Mouse (Mus musculus) limb, embryonic 13.5 days (tissue): Measurements from ENCODE around the gene Limch1. TPM values are rescaled to one million over a fixed set of nuclear protein-coding genes. Genes with fewer than 3 reads are reported as not detected.

Experiments used
- ATAC-seq: fragments of 200-750 bp; cut with Nextera tagmentation; 2 replicates; pipeline ENCODE4 v1.8.0; 2017; ENCODE audit warnings: low read depth, moderate number of reproducible peaks, moderate TSS enrichment; ENCODE audit not compliant: low FRiP score
- H3K27ac ChIP-seq: fragments of 300-500 bp; sonication (generic); 2 replicates; pipeline ENCODE4 v1.5.1; 2015; ENCODE audit warnings: inconsistent platforms, mild to moderate bottlenecking, moderate library complexity
- H3K27me3 ChIP-seq: fragments of 300-500 bp; sonication (generic); 2 replicates; pipeline ENCODE4 v1.6.1; 2015; ENCODE audit warnings: mild to moderate bottlenecking, inconsistent platforms
- H3K36me3 ChIP-seq: fragments of 300-500 bp; sonication (generic); 2 replicates; pipeline ENCODE4 v1.6.1; 2015; ENCODE audit warnings: inconsistent platforms, mild to moderate bottlenecking, moderate library complexity
- H3K4me1 ChIP-seq: fragments of 300-500 bp; sonication (generic); 2 replicates; pipeline ENCODE4 v1.6.1; 2015; ENCODE audit warnings: inconsistent platforms
- H3K4me2 ChIP-seq: fragments of 300-500 bp; sonication (generic); replicated peaks from 2 replicates; pipeline ENCODE4 v1.6.1; 2015; ENCODE audit warnings: inconsistent platforms, mild to moderate bottlenecking, moderate library complexity
- H3K4me3 ChIP-seq: fragments of 300-500 bp; sonication (generic); 2 replicates; pipeline ENCODE4 v1.5.1; 2015; ENCODE audit warnings: moderate library complexity, mild to moderate bottlenecking, inconsistent platforms
- H3K9ac ChIP-seq: fragments of 300-500 bp; sonication (generic); 2 replicates; pipeline ENCODE4 v1.6.1; 2015; ENCODE audit warnings: mild to moderate bottlenecking, inconsistent platforms
- H3K9me3 ChIP-seq: fragments of 300-500 bp; sonication (generic); 2 replicates; pipeline ENCODE4 v1.6.1; 2016; ENCODE audit warnings: inconsistent platforms
- whole genome bisulfite sequencing: fragments of 180-500 bp; shearing (Covaris S2); methylation state at CpG from one replicate; pipeline ENCODE4 v1.1.7; 2015; 5-methylcytosine and 5-hydroxymethylcytosine counted together
- microRNA-seq: library from miRNA; unstranded; fragments of <30 nt; microRNA quantifications from one replicate; pipeline ENCODE4, GENCODE M21; 2016
- polyA plus RNA-seq: library from polyadenylated mRNA; unstranded; fragments of >200 nt; fragmentation: Nextera tagmentation; extraction: Ambion mirVana; gene quantifications from 2 replicates; pipeline ENCODE4 v1.2.1, GENCODE M21; 2015

The Limch1 gene
- polyA plus RNA-seq, 1 experiment from 2014 or later: 82.0 TPM

GRCm38 (mm10) chr5:67099393-67100271, 354.0 kb downstream of the Limch1 start:
- Histone ChIP-seq H3K36me3 (no peaks in the 10 kb centered on the region), H3K27ac (no peak overlapping the region), H3K9me3 (no peaks in the 10 kb centered on the region), H3K4me3 (no peak overlapping the region), H3K4me2 (no peak overlapping the region), H3K4me1 (peaks cover 21% of the 10 kb centered on the region), H3K9ac (no peak overlapping the region), H3K27me3 (peaks cover 96% of the 10 kb centered on the region)
- ATAC-seq: no peak
- whole genome bisulfite sequencing: under 1% methylated on average over 32 of the region's 32 CpGs

- Histone ChIP-seq H3K4me3 (no peak overlapping the region), H3K4me1 (peaks cover 15% of the 10 kb centered on the region), H3K27me3 (peaks cover 95% of the 10 kb centered on the region), H3K9ac (no peak overlapping the region), H3K4me2 (no peak overlapping the region), H3K9me3 (no peaks in the 10 kb centered on the region), H3K27ac (no peak overlapping the region), H3K36me3 (no peaks in the 10 kb centered on the region)
- under 1% methylated on average over 34 of the region's 34 CpGs for WGBS
- no peak for ATAC-seq
Observed at GRCm38 (mm10) chr5:67100564-67101394, 355.2 kb downstream of the Limch1 start.

- no peak overlapping the region for H3K9ac ChIP-seq
- no peak overlapping the region for H3K4me3 ChIP-seq
- H3K27ac ChIP-seq: no peak overlapping the region
- H3K4me1 ChIP-seq: peaks cover 9% of the 10 kb centered on the region
- no peaks in the 10 kb centered on the region for H3K9me3 ChIP-seq
- no peak overlapping the region for H3K4me2 ChIP-seq
- H3K27me3 ChIP-seq: peaks cover 95% of the 10 kb centered on the region
- peak; percentile 17; the same call in 1 of the 2 replicates for ATAC-seq
- no peaks in the 10 kb centered on the region for H3K36me3 ChIP-seq
- 5% methylated on average over 9 of the region's 9 CpGs for WGBS
Observed at GRCm38 (mm10) chr5:67101395-67101760, 355.8 kb downstream of the Limch1 start.

GRCm38 (mm10) chr5:67101793-67102600, 356.4 kb downstream of the Limch1 start:
- WGBS: 4% methylated on average over 28 of the region's 28 CpGs
- Histone ChIP-seq H3K4me1 (peaks cover 9% of the 10 kb centered on the region), H3K27me3 (peaks cover 95% of the 10 kb centered on the region), H3K9ac (no peak overlapping the region), H3K27ac (no peak overlapping the region), H3K4me2 (no peak overlapping the region), H3K4me3 (no peak overlapping the region), H3K36me3 (no peaks in the 10 kb centered on the region), H3K9me3 (no peaks in the 10 kb centered on the region)
- peak; percentile 13; the same call in 1 of the 2 replicates for ATAC-seq

- Histone ChIP-seq H3K4me2 (no peak overlapping the region), H3K4me1 (peaks cover 9% of the 10 kb centered on the region), H3K9ac (no peak overlapping the region), H3K27ac (no peak overlapping the region), H3K4me3 (no peak overlapping the region), H3K9me3 (no peaks in the 10 kb centered on the region), H3K36me3 (no peaks in the 10 kb centered on the region), H3K27me3 (peaks cover 91% of the 10 kb centered on the region)
- 10% methylated on average over 3 of the region's 3 CpGs for WGBS
- ATAC-seq: no peak
Observed at GRCm38 (mm10) chr5:67103016-67103415, 357.4 kb downstream of the Limch1 start.

GRCm38 (mm10) chr5:67106261-67106660, 360.6 kb downstream of the Limch1 start:
- peaks cover 5% of the 10 kb centered on the region; the same call in 1 of the 2 replicates for H3K4me1 ChIP-seq
- H3K27me3 ChIP-seq: peaks cover 90% of the 10 kb centered on the region
- no peak overlapping the region for H3K4me2 ChIP-seq
- WGBS: 72% methylated on average over 2 of the region's 2 CpGs
- H3K9me3 ChIP-seq: no peaks in the 10 kb centered on the region
- no peak overlapping the region for H3K4me3 ChIP-seq
- ATAC-seq: no peak
- no peak overlapping the region for H3K9ac ChIP-seq
- no peak overlapping the region for H3K27ac ChIP-seq
- no peaks in the 10 kb centered on the region for H3K36me3 ChIP-seq

Small RNAs within 50 kb of the gene (microRNA-seq; reads per million reads assigned to microRNA genes)
- gene Gm23841: not detected

Other genes starting within 250 kb of the Limch1 start
- gene Apbb2, start 127.0 kb upstream of the Limch1 start, polyA plus RNA-seq: 60.2 and 63.9 TPM in 2 replicates
- gene Uchl1, start 69.7 kb upstream of the Limch1 start, polyA plus RNA-seq: 95.3 and 95.8 TPM in 2 replicates